Mouse (Mus musculus) kidney, adult 8-10 months (tissue): ENCODE data around the gene Camk2d.

Source experiments
- DNase-seq, 2 experiments: peaks; one replicate each; pipeline ENCODE4 v3.0.0; 2022

Gene Camk2d

DNA sequence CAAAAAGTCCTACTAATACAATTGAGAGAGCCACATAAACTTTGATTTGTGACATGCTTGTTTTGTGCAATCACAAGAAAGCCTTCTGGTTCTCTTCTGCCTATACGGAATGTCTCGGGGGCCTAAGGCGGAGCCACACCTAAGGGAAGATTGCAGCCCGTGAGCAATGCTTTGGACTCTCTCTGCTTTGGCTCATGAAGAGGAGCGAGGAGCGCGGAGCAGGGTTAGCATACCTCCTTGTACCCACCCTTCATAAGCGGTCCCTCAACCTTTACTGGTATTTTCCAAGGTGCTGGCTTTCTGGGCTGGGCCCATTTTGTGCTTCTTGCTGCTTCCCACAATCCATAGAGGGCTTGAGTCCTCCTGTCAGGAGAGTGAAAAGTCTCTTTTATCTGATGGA lies 96.7 kb downstream of the Camk2d start:
- no peak for DNase-seq

- peak; percentile 28 to 53 for DNase-seq
These were observed 97.2 kb downstream of the Camk2d start for GRCm38 (mm10) chr3:126693302-126693701.

- peak; percentile 92 to 93 for DNase-seq
These were observed 99.6 kb downstream of the Camk2d start for GRCm38 (mm10) chr3:126695456-126696293.

DNA sequence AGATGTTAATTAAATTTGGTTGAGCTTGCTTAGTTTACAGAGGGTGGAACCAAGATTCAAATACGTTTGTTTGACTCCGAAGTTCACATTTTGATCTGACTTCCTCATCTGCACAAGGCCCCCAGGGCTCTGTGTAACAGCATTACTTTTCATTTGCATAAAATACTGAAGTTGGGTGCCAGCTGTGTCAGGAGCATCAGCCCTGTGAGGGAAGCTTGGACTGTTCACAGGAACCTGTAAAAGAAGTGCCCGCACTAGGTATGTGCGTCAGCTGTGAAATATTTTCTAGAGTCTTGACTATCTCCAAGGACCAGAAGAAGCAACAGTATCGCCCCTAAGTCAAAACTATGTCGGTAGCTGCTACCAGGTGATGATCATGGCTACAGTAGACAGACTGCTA lies 100.5 kb downstream of the Camk2d start:
- DNase-seq: no peak

DNA sequence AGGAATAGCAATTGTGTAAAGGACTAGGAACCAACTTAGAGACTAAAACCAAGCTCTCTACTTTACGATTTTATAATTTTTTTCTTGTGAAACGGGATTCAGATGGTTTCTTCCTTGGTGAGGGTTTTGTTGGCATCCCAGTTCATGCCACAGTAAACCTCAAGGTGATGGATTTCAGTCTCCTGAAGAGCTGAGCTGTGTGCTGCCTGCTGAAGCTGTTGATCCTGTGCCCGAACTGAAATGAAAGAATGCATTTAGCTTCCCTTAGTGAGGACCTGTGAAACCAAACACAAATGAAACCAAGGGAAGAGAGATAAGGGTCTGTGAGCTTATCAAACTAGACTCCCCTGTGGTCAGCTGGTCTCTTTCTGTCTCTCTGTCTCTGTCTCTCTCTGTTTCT lies 103.6 kb downstream of the Camk2d start:
- no peak for DNase-seq

- no peak for DNase-seq
These were observed 105.0 kb downstream of the Camk2d start for GRCm38 (mm10) chr3:126701067-126701466.

GRCm38 (mm10) chr3:126701586-126701985 lies 105.5 kb downstream of the Camk2d start:
- DNase-seq: no peak

DNA sequence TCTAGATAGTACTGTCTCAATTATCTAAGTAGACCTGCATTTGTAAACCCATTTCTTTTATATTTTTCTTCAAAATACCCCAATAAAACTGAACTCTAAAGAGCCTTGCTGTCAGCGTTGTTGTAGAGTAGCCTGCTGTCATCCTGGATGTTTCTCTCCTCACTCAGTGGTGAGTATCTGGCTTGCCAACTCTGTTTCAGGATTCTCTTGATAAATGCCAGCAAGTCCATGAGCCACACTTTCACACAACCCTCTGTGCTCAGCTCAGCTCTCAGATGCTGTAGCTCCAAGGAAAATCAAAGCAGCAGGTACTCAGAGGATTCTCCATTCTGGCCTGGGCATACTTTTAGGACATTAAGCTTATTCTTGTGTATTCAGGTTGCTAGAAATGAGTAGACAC lies 109.4 kb downstream of the Camk2d start:
- DNase-seq: no peak

- DNase-seq: no peak
These were observed 118.2 kb downstream of the Camk2d start for GRCm38 (mm10) chr3:126714281-126714680.

DNA sequence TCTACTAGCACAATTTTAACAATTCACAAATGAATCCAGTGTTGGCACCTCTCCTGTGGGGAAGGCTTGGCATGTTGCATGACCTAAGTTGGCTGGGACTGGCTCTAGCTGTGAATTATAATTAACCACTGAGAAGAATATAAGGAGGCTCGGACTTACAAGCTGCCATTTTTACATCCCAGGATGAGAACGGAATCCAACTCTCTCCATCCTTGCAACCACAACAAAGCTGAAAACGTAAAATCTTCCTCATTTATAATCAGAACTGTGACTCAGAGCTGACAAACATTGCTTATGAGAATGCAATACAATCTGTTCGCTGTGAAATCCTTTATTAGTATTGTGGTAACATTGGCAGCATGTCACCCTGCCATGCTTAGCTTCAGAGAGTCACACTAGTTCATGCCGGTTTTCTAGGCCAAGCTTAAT lies 126.9 kb downstream of the Camk2d start:
- DNase-seq: peak in 1 of 2 experiments; percentile 8

- no peak for DNase-seq
These were observed 127.4 kb downstream of the Camk2d start for GRCm38 (mm10) chr3:126723458-126723857.

- DNase-seq: no peak
These were observed 129.5 kb downstream of the Camk2d start for GRCm38 (mm10) chr3:126725647-126726046.

DNA sequence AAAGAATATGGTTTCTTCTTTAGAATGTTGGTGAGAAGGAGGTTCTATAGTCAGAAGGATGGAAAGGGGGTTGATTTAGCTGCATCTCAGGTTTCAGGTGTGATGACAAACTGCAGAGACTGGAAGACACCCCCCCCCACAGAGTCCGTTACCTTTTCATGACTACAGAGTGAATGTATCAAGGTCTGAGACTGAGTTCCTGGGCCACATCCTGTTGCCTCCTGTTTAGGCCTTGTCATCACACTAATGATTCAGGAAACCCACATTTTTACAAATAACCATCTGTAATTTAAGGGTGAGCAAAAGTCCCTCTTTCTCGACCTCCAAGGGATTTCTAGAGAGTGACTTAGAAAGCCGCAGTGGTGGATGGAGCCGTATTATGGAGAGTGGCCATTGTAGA lies 131.3 kb downstream of the Camk2d start:
- no peak for DNase-seq

- DNase-seq: no peak
These were observed 134.3 kb downstream of the Camk2d start for GRCm38 (mm10) chr3:126730411-126730810.

- no peak for DNase-seq
These were observed 136.2 kb downstream of the Camk2d start for GRCm38 (mm10) chr3:126732323-126732722.

- DNase-seq: no peak
These were observed 138.4 kb downstream of the Camk2d start for GRCm38 (mm10) chr3:126734533-126734932.

DNA sequence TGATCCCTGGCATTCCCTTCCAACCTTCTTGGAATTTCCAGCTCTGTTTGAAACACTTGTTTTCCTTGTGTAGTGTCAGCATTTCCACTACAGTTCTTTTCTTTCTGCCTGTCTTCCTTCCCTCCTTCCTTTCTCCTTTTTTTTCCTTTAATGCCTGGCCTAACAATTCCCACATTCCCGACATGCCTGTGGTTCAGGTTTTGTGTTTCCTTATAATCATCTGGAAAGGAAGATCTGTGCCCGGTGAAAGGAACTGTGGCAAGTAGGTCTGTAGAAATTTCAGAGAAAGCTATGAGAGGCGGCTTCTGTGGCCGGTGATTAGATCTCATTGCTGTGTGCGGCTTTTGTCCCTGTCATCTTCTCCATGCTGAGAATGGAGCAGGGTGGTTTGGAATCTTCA lies 139.1 kb downstream of the Camk2d start:
- no peak for DNase-seq

DNA sequence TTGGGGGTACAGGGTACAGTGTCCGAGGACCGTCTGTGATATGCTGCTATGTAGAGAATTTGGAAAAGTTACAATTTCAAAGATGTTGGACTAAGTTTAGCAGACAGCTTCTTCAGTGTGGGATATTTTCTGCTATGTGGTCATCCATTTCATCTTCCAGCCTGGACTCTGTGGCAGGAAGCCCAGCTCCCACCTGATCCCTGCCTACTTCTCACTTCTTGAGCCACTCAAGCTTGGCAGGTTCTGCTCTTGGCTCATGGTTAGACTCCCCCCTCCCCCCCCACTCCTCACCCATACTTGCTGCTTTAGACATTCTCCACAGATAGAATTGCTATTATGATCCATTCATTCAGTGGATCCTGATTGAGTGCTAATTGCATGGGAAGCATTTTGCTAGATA lies 141.0 kb downstream of the Camk2d start:
- DNase-seq: no peak

DNA sequence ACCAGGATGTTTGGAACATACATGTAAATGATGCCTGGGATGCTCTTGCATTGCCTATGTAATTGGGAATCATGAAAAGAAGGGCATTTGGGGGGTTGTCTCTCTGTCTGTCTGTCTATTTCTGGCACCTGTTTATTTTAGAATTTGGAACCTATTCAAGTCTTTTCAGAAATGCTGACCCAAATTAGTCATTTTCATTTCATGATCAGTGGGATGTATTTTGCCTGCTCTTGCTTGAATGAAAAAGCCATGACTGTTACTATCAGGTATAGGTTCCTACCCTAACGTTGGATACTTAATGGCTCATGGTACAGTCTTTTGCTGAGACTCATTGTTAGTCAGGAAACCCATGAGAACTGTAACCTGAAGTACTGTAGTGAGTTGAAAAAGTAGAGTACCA lies 144.0 kb downstream of the Camk2d start:
- no peak for DNase-seq

DNA sequence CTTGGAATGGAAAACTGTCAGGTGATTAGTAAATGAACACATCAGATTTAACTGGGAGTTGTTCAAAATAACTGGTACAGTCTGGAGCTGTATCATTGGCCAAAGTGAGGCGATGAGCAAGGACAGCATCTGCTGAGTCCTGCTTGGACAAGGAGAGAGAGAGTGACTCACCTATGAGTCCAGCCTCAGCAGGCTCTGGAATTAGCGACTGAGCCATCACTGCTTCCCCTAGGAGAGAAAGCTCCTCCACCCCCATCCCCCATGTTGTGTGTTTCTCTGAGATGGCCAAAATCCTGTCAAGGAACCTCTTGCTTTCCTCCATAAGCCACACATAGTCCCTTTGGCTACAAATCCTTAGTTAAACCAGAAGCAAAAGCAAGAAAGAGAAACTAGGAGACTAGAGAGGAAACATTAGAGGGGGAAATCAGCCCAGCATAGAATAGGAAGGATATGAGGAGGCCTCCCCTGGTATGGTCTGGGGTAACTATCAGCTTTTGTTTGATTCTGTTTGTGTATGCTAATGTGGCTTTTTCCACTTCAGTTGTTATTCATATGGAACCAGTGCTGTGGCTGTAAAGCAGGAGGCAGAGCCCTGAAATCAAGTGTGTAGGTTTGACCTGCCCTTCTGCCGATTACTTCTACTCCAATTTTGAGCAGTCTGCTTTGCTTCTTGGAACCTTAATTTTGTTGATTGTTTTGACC lies 148.5 kb downstream of the Camk2d start:
- DNase-seq: no peak

- DNase-seq: peak; percentile 34 to 41
These were observed 150.2 kb downstream of the Camk2d start for GRCm38 (mm10) chr3:126746148-126746803.

DNA sequence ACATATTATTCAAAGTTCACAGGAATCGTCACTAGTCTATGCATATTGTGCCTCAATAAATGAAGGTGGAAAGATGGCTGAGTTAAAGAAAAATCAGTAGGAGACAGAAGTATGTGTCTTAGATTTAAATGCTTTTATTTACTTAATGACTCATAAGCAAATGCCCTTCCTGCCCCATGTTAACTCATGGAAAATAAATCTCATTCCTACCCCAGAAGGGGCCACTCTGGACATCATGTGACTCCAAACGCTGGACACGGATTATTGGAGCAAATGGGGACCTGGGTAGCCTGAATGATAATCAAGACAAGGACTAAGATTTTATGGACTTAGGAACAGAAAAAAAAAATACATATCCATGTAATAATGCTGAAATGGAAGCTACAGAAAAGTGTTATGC lies 151.5 kb downstream of the Camk2d start:
- no peak for DNase-seq

- DNase-seq: no peak
These were observed 155.4 kb downstream of the Camk2d start for GRCm38 (mm10) chr3:126751377-126752098.
